Mouse (Mus musculus) cerebellum, postnatal 25 days (tissue): ENCODE data around the gene Slc35c1.
A peak's percentile ranks its signal among the peaks of the same experiment; 100 is the strongest.

Experiments used
- DNase-seq, 2 experiments: peaks; one replicate each; pipeline ENCODE4 v3.0.0; 2021; ENCODE audit warnings: mixed read lengths in 2 of 2

The Slc35c1 gene

GRCm38 (mm10) chr2:92474920-92475319, 14.6 kb upstream of the Slc35c1 start:
- DNase-seq, result no peak

- DNase-seq, result no peak
These were observed 11.7 kb upstream of the Slc35c1 start for GRCm38 (mm10) chr2:92471886-92472670.

GRCm38 (mm10) chr2:92464690-92465089, 4.4 kb upstream of the Slc35c1 start:
- no peak for DNase-seq

- DNase-seq, result no peak
These were observed 877 bp upstream of the Slc35c1 start for GRCm38 (mm10) chr2:92461215-92461614.

GRCm38 (mm10) chr2:92459141-92459920, 1.0 kb downstream of the Slc35c1 start:
- peak; percentile 87 to 89 for DNase-seq

GRCm38 (mm10) chr2:92458481-92458880, 1.9 kb downstream of the Slc35c1 start:
- no peak for DNase-seq

GRCm38 (mm10) chr2:92456970-92457530, 3.3 kb downstream of the Slc35c1 start:
- DNase-seq, result peak; percentile 24 to 53

GRCm38 (mm10) chr2:92455704-92456103, 4.6 kb downstream of the Slc35c1 start:
- DNase-seq, result no peak

GRCm38 (mm10) chr2:92454166-92454565, 6.2 kb downstream of the Slc35c1 start:
- DNase-seq, result no peak

GRCm38 (mm10) chr2:92451126-92451525, 9.2 kb downstream of the Slc35c1 start:
- DNase-seq, result no peak

- DNase-seq, result no peak
These were observed 13.1 kb downstream of the Slc35c1 start for GRCm38 (mm10) chr2:92447121-92447740.

- peak in 1 of 2 experiments; percentile 46 for DNase-seq
These were observed 13.7 kb downstream of the Slc35c1 start for GRCm38 (mm10) chr2:92446656-92447055.

- DNase-seq, result no peak
These were observed 14.4 kb downstream of the Slc35c1 start for GRCm38 (mm10) chr2:92445890-92446289.

- DNase-seq, result no peak
These were observed 16.0 kb downstream of the Slc35c1 start for GRCm38 (mm10) chr2:92444376-92444775.

- DNase-seq, result no peak
These were observed 17.0 kb downstream of the Slc35c1 start for GRCm38 (mm10) chr2:92443313-92443712.

- DNase-seq, result peak; percentile 33 to 40
These were observed 17.8 kb downstream of the Slc35c1 start for GRCm38 (mm10) chr2:92442419-92443001.

GRCm38 (mm10) chr2:92440432-92440831, 19.9 kb downstream of the Slc35c1 start:
- no peak for DNase-seq

GRCm38 (mm10) chr2:92438567-92438966, 21.8 kb downstream of the Slc35c1 start:
- DNase-seq, result no peak

- peak; percentile 90 to 92 for DNase-seq
These were observed 22.5 kb downstream of the Slc35c1 start for GRCm38 (mm10) chr2:92437875-92438274.

GRCm38 (mm10) chr2:92437366-92437765, 23.0 kb downstream of the Slc35c1 start:
- no peak for DNase-seq

- DNase-seq, result no peak
These were observed 25.3 kb downstream of the Slc35c1 start for GRCm38 (mm10) chr2:92435023-92435422.

GRCm38 (mm10) chr2:92434375-92434745, 26.0 kb downstream of the Slc35c1 start:
- DNase-seq, result no peak
